8 mouse cellular contexts compared by ENCODE assay signal in the genomic region with DNA sequence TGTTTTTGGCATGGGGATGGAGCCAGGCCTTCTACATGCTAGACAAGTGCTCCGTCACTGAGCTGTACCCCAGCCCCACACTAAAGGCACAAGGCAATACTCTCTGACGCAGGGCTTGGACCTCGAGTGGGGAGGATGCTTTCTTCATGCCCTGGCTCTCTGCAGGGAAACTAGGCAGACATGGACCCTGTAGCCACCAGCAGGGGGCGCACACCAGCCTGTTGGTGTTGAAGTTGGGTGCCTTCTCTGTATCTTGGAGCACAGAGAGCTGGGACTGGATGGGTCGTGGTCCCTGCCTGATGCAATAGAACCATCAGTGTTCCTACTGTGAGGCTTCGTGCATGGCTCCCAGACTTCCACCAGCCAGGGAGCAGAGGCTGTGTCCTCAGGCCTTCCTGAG. TPM values are rescaled to one million over a fixed set of nuclear protein-coding genes. Genes with fewer than 3 reads are reported as not detected.
A peak's percentile ranks its signal among the peaks of the same experiment; 100 is the strongest.
DNase-seq lines count a peak whose midpoint lies in the region; ATAC-seq lines count a peak whose summit lies in the region.

No protein-coding gene starts in this region.

- peak; percentile 31; the same call in 1 of the 2 replicates for ATAC-seq in intestine, embryonic 16.5 days

- no peak overlapping the region for H3K9ac ChIP-seq in intestine, embryonic 16.5 days (ENCODE audit: low read depth, low read length)

- H3K27me3 ChIP-seq in intestine, embryonic 16.5 days (replicated peaks; ENCODE audit: control insufficient read depth, insufficient read depth, low read length) = no peaks in the 10 kb centered on the region

- no peak overlapping the region for H3K4me2 ChIP-seq in intestine, embryonic 16.5 days (ENCODE audit: low read depth, low read length)

- no peaks in the 10 kb centered on the region for H3K9me3 ChIP-seq in intestine, embryonic 16.5 days (ENCODE audit: control insufficient read depth, low read length)

- 50% methylated on average over 6 of the region's 6 CpGs for WGBS in intestine, embryonic 16.5 days

- no peak overlapping the region for H3K4me3 ChIP-seq in intestine, embryonic 16.5 days (ENCODE audit: low read length)

- H3K27ac ChIP-seq in intestine, embryonic 16.5 days (ENCODE audit: low read length) = no peak overlapping the region

- no peaks in the 10 kb centered on the region for H3K4me1 ChIP-seq in intestine, embryonic 16.5 days (ENCODE audit: control insufficient read depth, insufficient read depth, low read length)

- H3K36me3 ChIP-seq in intestine, embryonic 16.5 days (ENCODE audit: control insufficient read depth, insufficient read depth, low read length) = peaks cover 8% of the 10 kb centered on the region; the same call in 1 of the 2 replicates

- intact Hi-C loops in gastrocnemius, postnatal 14 days (cut with DNase I; ENCODE audit: low total_unique reads) = no loop called here
- intact Hi-C loops in gastrocnemius, postnatal 36 days (cut with DNase I) = no loop called here

- peak; percentile 44 for DNase-seq in gastrocnemius, postnatal 14 days
- no peak for DNase-seq in gastrocnemius, postnatal 36 days
- peak; percentile 50 for DNase-seq in 416B (ENCODE audit: low read depth)
- peak; percentile 45 for DNase-seq in T-cell, adult 2 months (ENCODE audit: low spot score)
- peak; percentile 78 for DNase-seq in embryo, embryonic 10 days (ENCODE audit: low spot score)
- DNase-seq in lung, postnatal 10 days = peak; percentile 50
- DNase-seq in spleen, postnatal 4 days (ENCODE audit: low spot score in 2 of 2) = peak; percentile 42 to 84

RNA-seq across cellular contexts. Expression of a gene that starts 10.3 kb away (rescaled TPM):
- total RNA-seq in gastrocnemius, postnatal 14 days (2021) = 1 to 10 TPM; 6.8 to 9.1 TPM
- 1 to 10 TPM; 3.6 to 4.1 TPM for total RNA-seq in gastrocnemius, postnatal 36 days (2021)
- polyA plus RNA-seq in intestine, embryonic 16.5 days (2015; fragmentation: Nextera tagmentation; extraction: Ambion mirVana) = 44.9 and 64.6 TPM in 2 replicates

RNA-seq across cellular contexts. Expression of a gene that starts 23.6 kb away (rescaled TPM):
- 100 to 1,000 TPM; 264 to 293 TPM for total RNA-seq in gastrocnemius, postnatal 14 days (2021)
- 100 to 1,000 TPM; 218 to 221 TPM for total RNA-seq in gastrocnemius, postnatal 36 days (2021)
- 280 and 296 TPM in 2 replicates for polyA plus RNA-seq in intestine, embryonic 16.5 days (2015; fragmentation: Nextera tagmentation; extraction: Ambion mirVana)

RNA-seq across cellular contexts. Expression of a gene that starts 48.2 kb away (rescaled TPM):
- under 1 TPM; 0.24 to 0.70 TPM for total RNA-seq in gastrocnemius, postnatal 14 days (2021)
- under 1 TPM; 0.23 to 0.32 TPM for total RNA-seq in gastrocnemius, postnatal 36 days (2021)
- 0.40 and 0.42 TPM in 2 replicates for polyA plus RNA-seq in intestine, embryonic 16.5 days (2015; fragmentation: Nextera tagmentation; extraction: Ambion mirVana)

Comparison
In these comparisons a context has a peak if more than half of its experiments do, and no peak if none do; other contexts are left out.
1. DNase-seq: peak in gastrocnemius, postnatal 14 days (single experiment), 416B (single experiment), T-cell, adult 2 months (single experiment), embryo, embryonic 10 days (single experiment), lung, postnatal 10 days (single experiment) and spleen, postnatal 4 days (2 of 2); none in gastrocnemius, postnatal 36 days (0 of 2).